Mouse (Mus musculus): ENCODE results near the gene AC109138.7.
A peak's percentile ranks its signal among the peaks of the same experiment; 100 is the strongest.

The AC109138.7 gene

GRCm38 (mm10) chr19:4194021-4194724 is 20.0 kb upstream of the AC109138.7 start:
- DNase-seq, result no peak

- no peak for DNase-seq
Measured at GRCm38 (mm10) chr19:4194776-4195650, 19.1 kb upstream of the AC109138.7 start.

- no peak for DNase-seq
Measured at GRCm38 (mm10) chr19:4196048-4196447, 18.1 kb upstream of the AC109138.7 start.

GRCm38 (mm10) chr19:4196548-4196947 is 17.6 kb upstream of the AC109138.7 start:
- no peak for DNase-seq

- no peak for DNase-seq
Measured at GRCm38 (mm10) chr19:4197180-4197579, 17.0 kb upstream of the AC109138.7 start.

GRCm38 (mm10) chr19:4201291-4201909 is 12.8 kb upstream of the AC109138.7 start, which contains the start of gene Rad9a:
Gene Rad9a (minus strand): TSS chr19:4201662.
- peak; percentile 100 for DNase-seq

GRCm38 (mm10) chr19:4202149-4202548 is 12.0 kb upstream of the AC109138.7 start:
- DNase-seq, result no peak

GRCm38 (mm10) chr19:4203148-4203547 is 11.0 kb upstream of the AC109138.7 start:
- no peak for DNase-seq

GRCm38 (mm10) chr19:4203604-4204326 is 10.4 kb upstream of the AC109138.7 start:
- DNase-seq, result no peak

GRCm38 (mm10) chr19:4204889-4205288 is 9.3 kb upstream of the AC109138.7 start:
- DNase-seq, result no peak

GRCm38 (mm10) chr19:4206971-4207370 is 7.2 kb upstream of the AC109138.7 start:
- peak; percentile 85 for DNase-seq

- DNase-seq, result no peak
Measured at GRCm38 (mm10) chr19:4208563-4208962, 5.6 kb upstream of the AC109138.7 start.

- DNase-seq, result no peak
Measured at GRCm38 (mm10) chr19:4211891-4212588, 2.1 kb upstream of the AC109138.7 start.

- DNase-seq, result no peak
Measured at GRCm38 (mm10) chr19:4213524-4213974, 608 bp upstream of the AC109138.7 start.

- DNase-seq, result peak; percentile 67
Measured at GRCm38 (mm10) chr19:4214771-4215450, 754 bp downstream of the AC109138.7 start.

- DNase-seq, result no peak
Measured at GRCm38 (mm10) chr19:4215451-4215840, 1.3 kb downstream of the AC109138.7 start.

GRCm38 (mm10) chr19:4216041-4216685 is 2.0 kb downstream of the AC109138.7 start:
- peak; percentile 75 for DNase-seq

GRCm38 (mm10) chr19:4217140-4217539 is 3.0 kb downstream of the AC109138.7 start:
- no peak for DNase-seq

- no peak for DNase-seq
Measured at GRCm38 (mm10) chr19:4217855-4218254, 3.7 kb downstream of the AC109138.7 start.

GRCm38 (mm10) chr19:4218293-4218692 is 4.1 kb downstream of the AC109138.7 start:
- DNase-seq, result no peak

GRCm38 (mm10) chr19:4218784-4219183 is 4.6 kb downstream of the AC109138.7 start:
- no peak for DNase-seq
